Mouse (Mus musculus) stomach, postnatal 0 days (tissue): Measurements from ENCODE around the gene Gfod2.

Experiments
- CTCF ChIP-seq: IDR thresholded peaks from 2 replicates; pipeline ENCODE4 v1.5.1; 2016; ENCODE audit warnings: antibody characterized with exemption, low read depth, mild to moderate bottlenecking, moderate library complexity
- EP300 ChIP-seq: optimal IDR thresholded peaks from 2 replicates; pipeline ENCODE3; 2016; ENCODE audit warnings: antibody characterized with exemption

GRCm38 (mm10) chr8:105774498-105774897 is 16.0 kb upstream of the Gfod2 start:
- no peak for TF ChIP-seq CTCF
- no peak for TF ChIP-seq EP300
